Mouse (Mus musculus) liver, adult 2 months (tissue): ENCODE measurements around the gene Lrrtm4. TPM values are rescaled to one million over a fixed set of nuclear protein-coding genes. Genes with fewer than 3 reads are reported as not detected.

ENCODE experiments used
- DNase-seq: peaks from one replicate; pipeline ENCODE4 v3.0.0-alpha.2; 2011; ENCODE audit warnings: low read depth, low spot score; ENCODE audit errors: extremely low read depth
- H3K27ac ChIP-seq: fragments of 200-500 bp; replicated peaks from 2 replicates; pipeline ENCODE4 v1.5.1; 2012; ENCODE audit warnings: low read depth, mild to moderate bottlenecking, control low read depth, inconsistent platforms, low read length; ENCODE audit not compliant: insufficient read depth
- H3K27me3 ChIP-seq: fragments of 200-500 bp; 2 replicates; pipeline ENCODE4 v1.6.1; 2012; ENCODE audit warnings: mild to moderate bottlenecking, moderate library complexity, low read length, inconsistent platforms; ENCODE audit not compliant: control insufficient read depth, insufficient read depth
- H3K36me3 ChIP-seq: fragments of 200-500 bp; 2 replicates; pipeline ENCODE4 v1.6.1; 2012; ENCODE audit warnings: low read length, inconsistent platforms; ENCODE audit not compliant: control insufficient read depth, insufficient read depth
- H3K4me1 ChIP-seq: fragments of 200-500 bp; 2 replicates; pipeline ENCODE4 v1.6.1; 2011; ENCODE audit warnings: low read length; ENCODE audit not compliant: control insufficient read depth, insufficient read depth
- H3K4me3 ChIP-seq: fragments of 200-500 bp; 2 replicates; pipeline ENCODE4 v1.5.1; 2011; ENCODE audit warnings: low read depth, mild to moderate bottlenecking, control low read depth, low read length, moderate library complexity; ENCODE audit not compliant: insufficient read depth
- H3K79me2 ChIP-seq: fragments of 200-500 bp; 2 replicates; pipeline ENCODE4 v1.6.1; 2012; ENCODE audit warnings: inconsistent platforms, mild to moderate bottlenecking, low read length, moderate library complexity; ENCODE audit not compliant: control insufficient read depth, insufficient read depth
- H3K9ac ChIP-seq: fragments of 200-500 bp; 2 replicates; pipeline ENCODE4 v1.6.1; 2012; ENCODE audit warnings: low read depth, mild to moderate bottlenecking, control low read depth, inconsistent platforms, low read length
- CTCF ChIP-seq: fragments of 200-500 bp; IDR thresholded peaks from 2 replicates; pipeline ENCODE4 v1.5.1; 2011; ENCODE audit warnings: low read depth, low read length, control low read depth
- POLR2A ChIP-seq: fragments of 200-500 bp; IDR thresholded peaks from 2 replicates; pipeline ENCODE4 v1.6.1; 2011; ENCODE audit warnings: low read length, control low read depth; ENCODE audit not compliant: insufficient read depth; ENCODE audit errors: extremely low read depth
- WGBS: fragments of 180-500 bp; shearing (Covaris S2); methylation state at CpG from one replicate; pipeline ENCODE4 v1.1.7; 2018; 5-methylcytosine and 5-hydroxymethylcytosine counted together
- polyA plus RNA-seq: library from polyadenylated mRNA; depleted of rRNA; stranded (reverse); fragments of >200 nt; gene quantifications from 2 replicates; pipeline ENCODE4 v1.2.3, GENCODE M21; 2012
- total RNA-seq: library from RNA; depleted of rRNA; stranded (reverse); fragments of >200 nt; gene quantifications from 2 replicates; pipeline ENCODE4 v1.2.3, GENCODE M21; 2014

The Lrrtm4 gene
- total and polyA plus RNA-seq, 2 experiments = not detected

GRCm38 (mm10) chr6:80549907-80550306 is 531.2 kb downstream of the Lrrtm4 start:
- no peaks in the 10 kb centered on the region for H3K79me2 ChIP-seq
- no peaks in the 10 kb centered on the region for H3K4me1 ChIP-seq
- no peak for DNase-seq
- no peaks in the 10 kb centered on the region for H3K27me3 ChIP-seq
- H3K4me3 ChIP-seq = no peak overlapping the region
- H3K9ac ChIP-seq = no peak overlapping the region
- H3K36me3 ChIP-seq = no peaks in the 10 kb centered on the region
- H3K27ac ChIP-seq = no peak overlapping the region
- TF ChIP-seq POLR2A = no peak
- TF ChIP-seq CTCF = no peak

DNA sequence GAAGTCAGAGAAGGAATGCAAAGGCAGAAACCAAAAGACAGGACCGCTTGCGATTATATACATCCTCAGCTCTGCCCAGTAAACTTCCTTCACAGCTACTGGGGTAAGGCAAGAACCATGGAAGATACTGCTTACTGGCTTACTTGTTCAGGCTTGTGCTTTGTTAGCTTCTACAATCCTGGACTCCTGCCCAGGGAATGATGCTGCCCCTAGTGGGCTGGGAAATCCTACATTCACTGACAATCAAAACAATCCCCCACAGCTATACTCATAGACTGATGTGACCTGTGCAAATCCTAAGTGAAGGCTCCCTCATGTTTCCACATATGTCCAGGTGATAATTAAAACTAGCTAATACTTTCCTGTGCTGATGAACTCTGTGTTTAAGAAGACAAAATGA is 534.7 kb downstream of the Lrrtm4 start:
- H3K27me3 ChIP-seq = no peaks in the 10 kb centered on the region
- H3K79me2 ChIP-seq = no peaks in the 10 kb centered on the region
- 98% methylated on average over 2 of the region's 2 CpGs for WGBS
- H3K36me3 ChIP-seq = no peaks in the 10 kb centered on the region
- H3K4me3 ChIP-seq = no peak overlapping the region
- TF ChIP-seq CTCF = no peak
- no peak for TF ChIP-seq POLR2A
- H3K4me1 ChIP-seq = no peaks in the 10 kb centered on the region
- H3K9ac ChIP-seq = no peak overlapping the region
- no peak overlapping the region for H3K27ac ChIP-seq
- DNase-seq = no peak

- DNase-seq = peak; percentile 6
- H3K36me3 ChIP-seq = no peaks in the 10 kb centered on the region
- no peaks in the 10 kb centered on the region for H3K4me1 ChIP-seq
- no peaks in the 10 kb centered on the region for H3K79me2 ChIP-seq
- no peak overlapping the region for H3K4me3 ChIP-seq
- H3K27ac ChIP-seq = no peak overlapping the region
- H3K27me3 ChIP-seq = no peaks in the 10 kb centered on the region
- TF ChIP-seq CTCF = no peak
- TF ChIP-seq POLR2A = no peak
- H3K9ac ChIP-seq = no peak overlapping the region
Observed at GRCm38 (mm10) chr6:80554991-80555390, 536.3 kb downstream of the Lrrtm4 start.

DNA sequence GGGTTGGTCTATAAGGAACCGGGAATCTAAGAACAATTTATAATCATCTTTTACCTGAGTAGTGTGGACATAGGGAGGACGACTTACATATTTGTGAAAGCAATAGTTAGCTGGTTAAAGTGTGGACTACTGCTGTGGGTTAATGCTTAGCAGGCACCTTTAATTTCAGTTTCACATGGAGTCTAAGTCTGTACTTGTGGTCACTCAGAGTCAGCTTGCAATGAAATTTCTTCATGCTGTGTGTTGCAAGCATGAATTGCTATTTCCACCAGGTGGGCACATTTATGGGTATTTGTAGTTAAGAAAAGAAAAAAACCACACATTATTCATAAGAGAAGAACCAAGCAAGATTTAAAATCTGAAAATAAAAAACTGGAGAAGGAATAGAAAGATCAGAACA is 558.5 kb downstream of the Lrrtm4 start:
- 84% methylated on average over 2 of the region's 2 CpGs for WGBS
- Histone ChIP-seq H3K36me3 (no peaks in the 10 kb centered on the region), H3K27ac (no peak overlapping the region), H3K27me3 (no peaks in the 10 kb centered on the region), H3K9ac (no peak overlapping the region), H3K4me1 (no peaks in the 10 kb centered on the region), H3K79me2 (no peaks in the 10 kb centered on the region), H3K4me3 (no peak overlapping the region)
- TF ChIP-seq POLR2A (no peak), CTCF (no peak)
- no peak for DNase-seq

DNA sequence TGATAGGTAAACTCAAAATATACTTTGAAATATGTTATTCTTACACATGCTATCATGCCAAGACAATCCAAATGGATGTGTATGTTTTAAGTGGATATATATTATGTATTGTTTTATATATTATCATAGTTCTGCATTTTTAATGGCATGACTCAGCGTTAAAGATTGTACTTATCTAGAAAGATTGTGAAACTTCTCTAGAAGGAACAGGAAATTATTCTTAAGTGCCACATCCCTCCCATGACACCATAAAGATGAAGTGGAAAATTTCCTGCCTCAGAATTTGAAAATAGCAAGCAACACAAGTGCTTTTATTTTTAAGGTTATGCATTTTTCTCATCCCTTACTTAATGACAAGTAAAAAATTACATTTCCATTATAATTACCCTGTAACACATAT is 563.5 kb downstream of the Lrrtm4 start:
- no peak for DNase-seq
- Histone ChIP-seq H3K79me2 (no peaks in the 10 kb centered on the region), H3K9ac (no peak overlapping the region), H3K4me3 (no peak overlapping the region), H3K36me3 (no peaks in the 10 kb centered on the region), H3K27ac (no peak overlapping the region), H3K4me1 (no peaks in the 10 kb centered on the region), H3K27me3 (no peaks in the 10 kb centered on the region)
- 51% methylated on average over 1 of the region's 1 CpGs for whole genome bisulfite sequencing
- TF ChIP-seq POLR2A (no peak), CTCF (no peak)

- no peak for DNase-seq
- H3K36me3 ChIP-seq = no peaks in the 10 kb centered on the region
- WGBS = 74% methylated on average over 1 of the region's 1 CpGs
- no peaks in the 10 kb centered on the region for H3K27me3 ChIP-seq
- TF ChIP-seq POLR2A (no peak), CTCF (no peak)
- H3K4me1 ChIP-seq = no peaks in the 10 kb centered on the region
- no peaks in the 10 kb centered on the region for H3K79me2 ChIP-seq
- H3K4me3 ChIP-seq = no peak overlapping the region
- no peak overlapping the region for H3K9ac ChIP-seq
- no peak overlapping the region for H3K27ac ChIP-seq
Observed at GRCm38 (mm10) chr6:80589776-80590175, 571.1 kb downstream of the Lrrtm4 start.

- H3K4me3 ChIP-seq = no peak overlapping the region
- H3K79me2 ChIP-seq = no peaks in the 10 kb centered on the region
- no peak overlapping the region for H3K9ac ChIP-seq
- DNase-seq = no peak
- no peaks in the 10 kb centered on the region for H3K36me3 ChIP-seq
- no peak for TF ChIP-seq POLR2A
- no peak for TF ChIP-seq CTCF
- no peaks in the 10 kb centered on the region for H3K27me3 ChIP-seq
- WGBS = 68% methylated on average over 2 of the region's 2 CpGs
- no peak overlapping the region for H3K27ac ChIP-seq
- no peaks in the 10 kb centered on the region for H3K4me1 ChIP-seq
Observed at GRCm38 (mm10) chr6:80619508-80619907, 600.8 kb downstream of the Lrrtm4 start.
